Mouse (Mus musculus) fat pad, adult 2 months (tissue): Measurements from ENCODE around the gene Mdm2.
"Not testable (repeated sequence)": the region's sequence is repeated elsewhere in the genome, so short reads cannot be mapped to it uniquely, and the experiment has no call there.

Source experiments
- DNase-seq: peaks from one replicate; pipeline ENCODE4 v3.0.0-alpha.2; 2011; ENCODE audit warnings: low read depth, low spot score; ENCODE audit errors: extremely low read depth

The Mdm2 gene

DNA sequence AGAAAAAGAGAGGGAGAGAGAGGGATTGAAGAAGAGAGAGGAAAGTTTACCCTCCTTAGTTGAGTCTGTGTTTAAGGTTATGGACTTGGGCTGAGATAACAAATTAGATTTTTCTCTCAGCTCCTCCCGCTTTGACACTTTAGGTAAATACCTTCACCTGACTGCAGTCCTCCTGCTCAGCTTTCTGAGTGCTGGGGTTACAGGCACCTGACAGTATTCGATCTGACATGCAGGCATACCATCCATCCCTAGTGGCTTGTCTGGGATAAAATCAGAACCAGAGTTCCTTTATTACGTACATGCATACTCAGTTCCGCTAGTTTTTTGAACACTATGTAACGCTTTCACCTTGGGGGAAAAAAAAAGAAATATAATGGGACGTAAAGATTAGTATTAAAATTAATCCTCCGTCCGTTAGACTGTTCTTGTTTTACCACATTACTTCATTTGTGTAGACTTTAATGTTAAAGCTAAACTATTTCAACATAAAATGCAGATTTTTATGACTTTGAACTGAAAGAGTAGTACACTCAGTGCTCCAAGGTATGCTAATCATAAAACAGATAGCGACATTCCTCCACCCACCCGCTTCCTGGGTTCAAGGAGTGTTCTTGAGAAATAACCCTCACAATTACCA lies 38.6 kb upstream of the Mdm2 start:
- DNase-seq: no peak

DNA sequence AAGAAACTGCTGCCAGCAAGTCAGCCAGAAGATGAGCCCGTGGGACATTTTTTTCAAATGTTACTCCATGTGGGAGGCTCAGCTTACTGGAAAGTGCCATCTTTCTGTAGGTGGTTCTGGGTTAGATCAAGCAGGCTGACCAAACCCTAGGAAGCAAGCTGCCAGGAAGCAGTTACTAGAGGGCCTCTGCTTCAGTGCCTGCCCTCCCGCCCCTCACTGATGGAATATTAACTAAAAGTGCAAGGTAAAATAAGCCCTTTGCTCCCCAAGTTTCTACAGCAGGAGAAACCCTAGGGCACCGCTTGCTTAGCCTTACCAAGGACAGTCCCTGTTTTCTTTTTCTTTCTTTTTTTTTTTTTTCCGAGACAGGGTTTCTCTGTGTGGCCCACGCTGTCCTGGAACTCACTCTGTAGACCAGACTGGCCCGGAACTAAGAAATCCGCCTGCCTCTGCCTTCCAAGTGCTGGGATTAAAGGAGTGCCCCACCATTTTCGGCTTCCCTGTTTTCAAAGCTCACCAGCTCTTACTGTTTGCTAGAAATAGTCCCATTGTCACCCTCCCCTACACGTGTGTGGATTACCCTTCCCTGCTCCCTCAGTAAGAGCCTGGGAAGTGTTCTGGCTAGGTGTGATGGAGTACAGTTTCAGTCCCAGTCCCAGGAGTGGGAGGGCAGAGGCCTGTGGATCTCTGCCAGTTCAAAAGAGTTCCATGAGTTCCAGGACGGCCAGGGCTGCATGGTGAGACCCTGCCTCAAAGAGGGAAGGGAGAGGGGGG lies 37.9 kb upstream of the Mdm2 start:
- DNase-seq: no peak

DNA sequence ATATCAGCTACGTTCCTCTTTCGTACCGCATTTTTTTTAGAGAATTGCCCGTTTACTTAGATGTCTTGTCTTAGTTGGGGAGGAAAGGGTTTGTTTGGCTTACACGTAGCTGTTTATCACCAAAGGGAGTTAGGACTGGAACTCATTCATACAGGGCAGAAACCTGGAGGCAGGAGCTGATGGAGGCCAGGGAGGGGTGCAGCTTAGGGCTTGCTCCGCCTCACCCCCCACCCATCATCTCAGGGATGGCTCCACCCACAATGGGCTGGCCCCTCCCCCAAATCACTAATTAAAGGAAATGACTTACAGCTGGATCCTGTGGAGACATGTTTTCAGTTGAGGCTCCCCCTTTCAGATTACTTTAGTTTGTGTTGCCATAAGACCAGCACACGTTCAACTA lies 37.2 kb upstream of the Mdm2 start:
- no peak for DNase-seq

DNA sequence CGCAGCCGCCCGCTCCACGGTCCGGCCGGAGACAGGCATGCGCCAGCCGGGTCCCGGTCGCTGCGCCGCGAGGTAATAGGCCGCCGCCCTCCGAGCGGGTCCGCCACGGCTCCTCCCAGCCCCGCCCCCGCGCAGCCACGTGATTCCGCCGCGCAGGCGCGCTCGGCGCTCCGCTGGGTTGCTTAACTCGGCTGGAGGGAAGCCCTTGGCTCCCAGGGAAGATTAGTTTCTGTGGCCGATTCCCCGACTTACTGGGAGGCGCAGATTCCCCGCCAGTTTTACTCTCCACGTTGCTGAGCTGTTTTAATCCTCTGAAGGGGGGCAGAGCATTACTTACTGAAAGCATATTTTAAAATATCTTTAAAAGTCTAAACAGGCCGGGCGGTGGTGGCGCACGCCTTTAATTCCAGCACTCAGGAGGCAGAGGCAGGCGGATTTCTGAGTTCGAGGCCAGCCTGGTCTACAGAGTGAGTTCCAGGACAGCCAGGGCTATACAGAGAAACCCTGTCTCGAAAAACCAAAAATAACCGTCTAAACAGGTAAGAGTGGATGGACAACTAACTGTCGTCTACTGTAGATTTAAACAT lies 35.8 kb upstream of the Mdm2 start, which contains the start of gene Slc35e3:
Slc35e3 (minus strand) TSS at position 69 of the 587 bp plus-strand sequence.
- no peak for DNase-seq

DNA sequence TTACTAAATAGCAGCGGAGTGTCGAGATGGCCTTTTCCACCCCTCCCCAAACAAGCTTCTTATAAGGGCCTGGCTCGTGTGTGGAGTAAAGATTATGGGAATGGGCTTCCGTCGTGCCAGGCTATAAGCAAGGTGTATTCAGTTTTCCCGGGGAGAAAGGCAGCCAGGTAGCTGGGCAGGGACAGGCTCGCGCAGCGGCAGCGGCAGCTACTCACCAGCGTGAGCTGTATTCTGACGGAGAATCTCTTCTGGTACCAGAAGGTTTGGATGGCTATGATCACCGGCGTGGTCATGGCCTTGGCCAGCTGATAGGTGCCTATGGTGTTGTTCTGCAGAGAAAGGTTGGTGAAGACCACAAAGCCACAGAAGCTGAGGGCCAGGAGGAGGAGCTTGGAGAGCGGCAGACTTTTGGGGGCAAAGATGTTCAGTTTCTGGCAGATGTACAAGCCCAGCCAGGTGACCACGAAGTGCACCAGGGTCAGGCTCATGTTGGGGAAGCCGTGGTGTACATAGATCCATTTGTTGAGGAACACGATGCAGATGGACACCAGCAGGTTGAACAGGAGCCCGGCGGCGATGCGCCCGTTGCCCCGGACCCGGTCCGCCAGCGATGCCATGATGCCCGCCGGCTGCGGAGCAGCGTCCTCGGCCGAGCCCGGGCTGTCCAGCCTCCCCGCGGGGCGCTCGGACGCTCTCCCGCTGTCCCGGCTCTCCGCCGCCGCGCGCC lies 35.2 kb upstream of the Mdm2 start:
- DNase-seq: not testable (repeated sequence)

DNA sequence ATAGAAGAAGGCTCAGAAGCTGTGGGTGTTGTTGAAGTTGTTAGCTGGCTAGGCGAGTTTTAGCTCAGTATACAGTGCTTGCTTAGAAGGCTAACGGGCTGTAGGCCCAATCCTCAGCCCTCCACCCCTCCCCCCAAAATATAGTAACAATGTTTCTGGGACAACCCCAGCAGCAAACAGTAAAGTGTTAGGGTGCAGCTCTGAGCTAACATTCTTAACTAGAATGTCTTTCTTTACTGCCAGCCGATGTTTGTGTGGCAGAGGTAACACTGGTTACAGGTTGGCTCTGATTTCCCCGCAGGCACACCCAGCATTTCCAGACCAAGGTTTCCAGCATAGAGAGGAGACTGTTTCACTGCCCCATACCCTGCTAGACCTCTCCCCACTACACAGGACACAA lies 33.4 kb upstream of the Mdm2 start:
- DNase-seq: no peak

DNA sequence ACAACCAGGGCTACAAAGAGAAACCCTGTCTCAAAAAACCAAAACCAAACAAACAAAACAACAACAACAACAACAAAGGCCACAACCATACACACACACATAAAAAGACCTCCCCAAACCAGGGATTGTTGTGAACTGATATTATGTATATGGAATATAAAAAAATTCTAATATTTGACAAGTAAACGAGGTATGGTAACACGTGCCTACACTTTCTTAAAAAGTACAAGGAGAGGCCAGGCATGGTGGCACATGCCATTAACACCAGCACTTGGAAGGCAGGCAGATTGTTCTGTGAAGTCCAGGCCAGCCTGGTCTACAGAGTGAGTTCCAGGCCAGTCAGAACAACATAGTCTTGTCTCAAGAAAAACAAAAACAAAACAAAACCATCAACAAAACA lies 32.6 kb upstream of the Mdm2 start:
- no peak for DNase-seq

DNA sequence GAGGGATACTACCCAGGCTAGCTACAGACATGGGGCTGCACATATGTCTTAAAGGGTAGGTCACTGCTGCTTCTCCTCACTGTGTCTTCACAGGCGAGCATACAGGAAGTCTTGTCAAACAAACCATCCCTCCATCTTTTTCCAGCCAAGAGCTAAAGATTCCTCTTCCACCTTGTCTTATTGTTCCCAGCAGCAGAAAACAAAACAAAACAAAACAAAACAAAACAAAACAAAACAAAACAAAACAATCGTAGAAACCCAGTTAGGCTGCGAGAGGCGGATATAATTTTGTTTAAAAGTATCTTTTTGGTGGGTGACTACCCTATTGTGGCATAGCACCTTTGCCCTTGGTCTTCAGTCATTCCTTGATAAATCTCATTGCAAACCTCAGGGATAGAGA lies 32.1 kb upstream of the Mdm2 start:
- no peak for DNase-seq

DNA sequence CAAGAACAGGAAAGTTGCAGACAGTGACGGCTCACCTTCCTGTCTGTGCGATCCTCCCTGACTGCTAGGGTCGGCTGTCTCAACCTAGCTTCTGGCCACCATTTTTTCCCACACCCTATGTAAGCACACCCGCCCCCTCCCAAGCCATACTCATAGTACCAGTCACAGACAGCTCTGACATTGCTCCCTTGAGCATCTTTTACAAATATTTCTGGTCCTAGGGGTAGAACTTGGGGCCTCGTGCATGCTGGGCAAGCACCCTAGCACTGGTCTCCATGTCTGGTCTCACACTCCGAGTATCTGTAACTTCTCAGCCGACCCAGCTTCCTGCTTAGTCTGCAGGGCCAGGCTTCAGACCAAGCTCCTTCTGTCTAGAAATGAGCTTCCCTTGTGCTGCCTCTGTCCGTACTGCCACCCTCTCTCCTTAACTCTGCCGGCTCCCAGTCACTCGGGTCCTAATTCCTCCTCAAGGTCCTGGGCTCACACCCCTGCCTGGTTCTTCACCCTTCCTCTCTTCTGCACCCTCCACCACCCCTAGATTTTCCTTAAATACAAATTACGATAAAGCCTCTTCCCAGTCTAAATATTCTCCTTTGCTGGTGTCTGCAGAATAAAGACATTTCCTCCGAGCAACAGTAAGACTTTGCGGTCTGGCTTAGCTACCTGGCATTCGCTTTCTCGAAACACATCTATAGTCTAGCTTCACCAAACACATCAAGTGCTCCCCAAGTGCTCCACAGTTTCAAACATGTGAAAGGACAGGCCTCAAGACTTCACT lies 31.3 kb upstream of the Mdm2 start:
- no peak for DNase-seq

DNA sequence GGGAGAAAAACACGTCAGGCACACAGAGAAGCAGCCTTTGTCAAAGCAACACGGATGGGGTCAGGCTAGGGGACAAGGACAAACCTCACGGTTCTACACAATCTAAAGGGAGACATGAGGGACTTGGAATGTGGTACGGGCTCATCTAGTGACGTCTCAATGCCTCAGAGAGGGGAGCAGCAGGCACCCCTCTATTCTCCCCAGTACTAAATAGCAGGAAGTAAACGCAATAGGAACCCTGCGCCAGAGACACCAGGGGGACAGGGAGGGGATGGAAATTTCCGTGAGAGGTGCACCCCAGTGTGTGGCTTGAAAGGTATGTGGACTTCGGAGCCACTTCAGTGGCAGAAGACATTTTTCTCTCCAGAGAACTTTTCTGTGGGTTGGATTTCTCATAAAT lies 30.4 kb upstream of the Mdm2 start:
- no peak for DNase-seq

DNA sequence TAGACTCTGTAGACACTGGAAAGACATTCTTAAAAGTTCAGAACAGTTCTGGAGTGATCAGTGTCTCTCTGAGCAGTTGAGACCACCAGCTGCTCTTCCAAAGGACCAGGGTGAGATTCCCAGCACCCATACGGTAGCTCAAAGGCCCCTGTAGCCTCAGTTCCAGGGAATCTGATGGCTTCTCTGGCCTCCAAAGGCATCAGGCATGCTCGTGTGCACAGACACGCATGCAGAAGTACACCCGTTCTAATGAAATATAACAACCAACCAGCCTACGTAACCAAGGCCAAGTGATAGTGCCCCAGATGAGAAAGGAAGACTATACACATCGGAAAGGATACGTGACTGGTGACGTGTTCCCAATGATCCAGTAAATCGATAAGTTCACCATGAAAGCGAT lies 29.6 kb upstream of the Mdm2 start:
- DNase-seq: no peak

DNA sequence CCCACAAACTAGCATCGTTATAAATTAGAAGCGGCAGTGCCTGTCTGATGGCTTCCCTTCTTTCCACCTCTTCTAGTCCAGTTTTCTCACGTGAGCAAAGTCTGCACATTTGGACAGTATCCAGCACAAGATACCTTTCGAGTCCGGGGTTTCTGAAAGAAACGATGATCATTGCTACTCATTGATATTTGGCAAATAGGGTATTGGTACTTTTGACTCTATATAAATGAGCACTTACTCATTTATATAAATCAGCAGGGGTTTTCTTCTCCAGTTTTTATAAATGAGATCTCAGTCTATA lies 29.0 kb upstream of the Mdm2 start:
- DNase-seq: no peak

DNA sequence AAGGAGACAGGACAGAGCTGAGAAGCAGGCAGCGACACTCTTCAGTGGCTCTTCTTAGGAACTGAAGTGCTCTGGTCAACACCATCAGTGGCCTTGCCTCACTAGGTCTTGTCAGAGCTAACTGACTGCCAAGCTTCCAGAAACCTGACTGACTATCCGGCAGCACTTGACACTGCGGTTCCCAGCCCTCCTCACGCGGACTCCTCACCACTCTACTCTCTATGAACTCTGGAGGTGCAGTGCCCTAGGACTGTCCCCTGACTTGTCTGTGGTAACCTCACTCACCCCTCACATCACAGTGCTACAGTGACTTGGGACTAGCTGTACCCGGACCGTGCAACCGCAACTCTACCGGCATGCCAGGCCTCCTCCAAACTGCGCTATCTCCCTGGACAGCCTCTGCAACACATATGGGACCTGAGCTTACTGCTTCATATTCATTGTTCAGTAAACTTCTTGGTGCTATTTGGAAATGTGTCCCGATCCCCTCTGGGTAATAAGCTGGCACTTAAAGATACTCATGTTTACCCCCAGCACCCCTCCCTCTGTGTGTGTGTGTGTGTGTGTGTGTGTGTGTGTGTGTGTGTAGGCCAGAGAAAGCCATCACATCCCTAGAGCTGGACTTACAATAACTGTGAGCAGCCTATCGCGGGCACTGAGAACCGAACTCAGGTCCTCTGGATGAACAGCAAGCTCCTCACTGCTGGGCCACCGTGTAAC lies 28.5 kb upstream of the Mdm2 start:
- no peak for DNase-seq

DNA sequence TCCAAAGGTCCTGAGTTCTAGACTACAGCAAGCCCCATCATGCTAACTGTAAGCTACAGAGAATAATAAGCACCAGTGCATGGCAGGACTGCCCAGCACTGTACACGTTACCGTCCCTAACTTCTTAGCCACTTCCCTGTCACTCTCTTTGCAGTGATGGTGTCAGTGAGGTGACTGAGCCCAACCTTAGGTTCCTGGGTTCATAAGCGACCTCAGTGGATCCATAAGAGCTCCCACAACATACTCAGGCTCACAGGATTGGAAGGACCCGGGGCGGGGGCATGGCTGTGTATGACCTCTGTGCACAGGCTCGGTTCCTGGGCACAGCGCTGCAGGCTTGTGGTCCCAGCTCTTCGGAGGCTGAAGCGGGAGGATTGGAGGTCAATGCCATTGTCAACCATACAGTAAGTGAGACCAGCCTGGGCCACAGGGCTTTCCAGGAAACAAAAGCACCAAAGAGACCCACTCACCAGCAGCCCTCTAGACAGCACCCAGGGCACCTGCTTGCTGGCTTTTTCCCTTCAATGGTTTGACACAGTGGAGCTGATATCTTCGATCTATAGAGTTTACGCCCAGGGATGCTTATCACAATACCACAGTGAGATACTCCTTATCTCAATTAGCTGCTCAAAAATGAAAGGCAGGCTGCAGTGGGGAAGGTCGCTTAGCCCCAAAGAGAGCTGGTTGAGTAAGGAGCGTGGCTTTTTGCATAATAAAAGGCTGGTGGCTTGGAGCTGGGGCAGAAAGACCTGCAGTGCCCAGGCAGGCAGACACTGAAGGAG lies 27.8 kb upstream of the Mdm2 start:
- DNase-seq: no peak

DNA sequence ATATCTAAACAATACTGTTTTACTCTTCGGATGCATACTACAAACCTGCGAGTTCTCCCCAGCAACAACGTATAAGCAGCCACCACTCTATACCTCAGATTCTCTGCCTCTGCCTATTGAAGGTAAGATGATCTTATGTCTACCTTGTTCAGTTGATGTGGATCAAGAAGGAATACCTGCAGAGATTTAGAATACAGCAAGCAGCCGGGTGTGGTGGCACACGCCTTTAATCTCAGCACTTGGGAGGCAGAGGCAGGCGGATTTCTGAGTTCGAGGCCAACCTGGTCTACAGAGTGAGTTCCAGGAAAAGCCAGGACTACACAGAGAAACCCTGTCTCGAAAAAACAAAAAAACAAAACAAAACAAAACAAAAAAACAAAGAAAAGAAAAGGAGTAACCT lies 26.9 kb upstream of the Mdm2 start:
- not testable (repeated sequence) for DNase-seq

DNA sequence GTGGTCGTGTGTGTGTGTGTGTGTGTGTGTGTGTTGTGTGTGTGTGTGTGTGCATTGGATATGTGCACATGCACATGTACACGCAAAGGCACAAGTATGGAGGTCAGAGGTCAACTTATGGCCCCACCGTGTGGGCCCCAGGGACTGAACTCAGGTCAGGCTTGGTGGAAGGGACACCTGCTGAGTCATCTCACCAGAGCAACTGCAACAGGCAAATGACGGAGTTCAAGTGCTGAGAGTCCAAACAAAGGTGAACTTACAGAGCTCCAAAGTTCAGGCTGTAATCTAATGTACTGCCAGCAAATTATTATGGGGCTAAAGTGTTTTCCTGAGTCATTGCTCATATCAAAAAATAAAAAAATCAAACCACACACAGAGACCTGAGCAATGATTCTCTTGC lies 26.5 kb upstream of the Mdm2 start:
- DNase-seq: no peak

DNA sequence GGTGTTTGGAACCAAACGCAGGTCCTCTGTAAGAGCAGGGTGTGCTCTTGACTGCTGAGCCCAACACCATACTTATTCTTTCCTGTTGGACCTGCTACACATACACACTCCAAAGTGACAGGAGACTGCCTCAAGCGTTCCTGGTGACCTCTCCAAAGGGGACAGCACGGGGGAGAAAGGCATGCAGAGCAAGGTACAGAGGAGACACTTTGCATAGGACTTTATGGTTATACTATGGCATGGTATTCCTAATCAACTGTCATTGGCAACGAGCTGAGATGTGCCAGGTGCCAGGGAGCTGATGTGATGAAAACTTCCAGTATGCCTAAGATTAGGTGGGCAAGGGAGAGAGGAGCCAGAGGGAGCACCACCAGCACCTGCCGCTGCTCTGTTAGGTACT lies 26.0 kb upstream of the Mdm2 start:
- no peak for DNase-seq

DNA sequence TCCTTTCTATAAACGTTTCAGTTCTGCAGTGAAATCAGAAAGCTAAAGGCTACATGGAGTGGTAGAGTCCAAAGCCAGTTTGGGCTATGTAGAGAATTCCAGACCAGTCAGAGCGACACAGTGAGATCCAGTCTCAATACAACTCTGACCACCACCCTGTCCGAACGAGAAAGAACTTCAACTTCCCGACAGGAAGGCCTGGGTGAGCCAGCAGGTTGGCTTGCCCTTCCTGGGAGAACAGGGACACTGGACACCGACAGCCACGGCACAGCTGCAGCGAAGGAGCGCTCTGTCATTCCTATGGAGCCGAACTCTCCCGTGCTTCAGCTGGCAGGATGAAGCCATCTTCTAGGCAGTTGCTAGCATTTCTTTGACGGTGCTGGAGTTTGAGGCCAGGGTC lies 24.8 kb upstream of the Mdm2 start:
- not testable (repeated sequence) for DNase-seq

DNA sequence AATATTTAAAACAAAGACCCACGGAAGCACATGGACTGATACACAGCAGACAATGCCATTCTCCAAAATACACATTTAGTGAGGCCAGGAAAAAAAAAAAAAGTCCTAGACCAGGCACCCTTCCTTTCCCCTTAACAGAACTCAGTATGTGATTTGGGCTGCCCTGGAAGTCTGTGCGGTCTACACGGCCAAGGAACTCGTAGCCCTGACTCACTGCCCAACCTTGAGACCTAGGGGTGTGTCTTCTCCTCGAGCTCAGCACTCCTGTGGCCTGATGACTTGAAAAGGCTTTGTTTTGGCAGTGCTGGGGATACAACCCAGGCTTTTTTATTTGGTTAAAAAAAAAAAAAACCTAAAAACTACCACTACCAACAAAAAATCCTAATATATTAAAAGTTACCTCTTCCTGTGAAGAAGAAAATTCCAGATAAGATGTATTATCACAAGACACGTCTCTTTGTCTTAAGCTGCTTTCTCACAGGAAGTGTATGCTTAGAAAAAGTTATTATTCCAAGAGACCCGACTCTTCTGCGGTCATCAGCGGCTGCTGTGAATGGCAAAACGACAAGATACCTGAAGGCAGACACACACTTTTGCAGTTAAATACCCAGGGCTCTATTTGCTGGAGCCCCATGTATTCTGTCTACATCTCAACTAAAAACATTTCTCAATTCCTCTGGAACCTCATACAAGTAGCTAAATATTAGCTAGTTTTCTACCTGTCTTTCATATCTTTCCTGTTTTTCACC lies 23.7 kb upstream of the Mdm2 start:
- not testable (repeated sequence) for DNase-seq
